Comparison of ENCODE assay signal across 13 mouse cellular contexts in the genomic region with DNA sequence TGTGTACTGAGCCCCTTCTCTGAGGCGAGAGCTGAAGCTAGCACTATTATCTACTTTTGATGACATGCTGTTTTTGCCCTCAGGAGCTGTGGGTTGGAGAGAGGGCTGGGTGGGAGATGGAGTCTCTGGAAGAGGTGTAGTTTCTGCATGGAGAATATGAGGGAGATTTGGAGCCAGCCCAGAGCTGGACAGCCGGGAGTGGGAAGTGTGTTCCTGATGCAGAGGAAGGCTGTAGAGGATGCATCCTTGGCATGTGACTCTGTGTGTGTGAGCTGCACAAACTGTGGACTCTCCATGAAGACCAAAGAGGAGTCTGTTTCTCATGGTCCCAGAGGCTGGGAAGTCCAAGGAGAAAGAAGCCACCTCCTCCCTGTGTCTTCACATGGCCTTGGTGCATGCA. TPM values are rescaled to one million over a fixed set of nuclear protein-coding genes. Genes with fewer than 3 reads are reported as not detected.
"Had no signal": no experiment of that assay in that cellular context is flagged by ENCODE, and none has a peak within 500 bp of the region (broad histone marks: within the 10 kb centered on the region; RNA-seq: fewer than 3 reads in every experiment).

No protein-coding gene starts in this region.

- DNase-seq: kidney, adult 18-20 months; kidney, adult 9 months; kidney, postnatal 14 days; kidney, postnatal 4 days; layer of hippocampus, adult 9-11 months; layer of hippocampus, postnatal 36 days; left cerebral cortex, postnatal 4 days; liver, postnatal 0 days; lung, embryonic 14.5 days; thymus, adult 2 months; thymus, postnatal 14 days; thymus, postnatal 4 days had no signal

RNA-seq across cellular contexts. Expression of gene Kcnj6, which starts 17.1 kb away (rescaled TPM):
- total RNA-seq: megakaryocyte, adult 5-6 weeks had no signal
